Mouse (Mus musculus): Measurements from ENCODE around the gene 2210016L21Rik. TPM values are rescaled to one million over a fixed set of nuclear protein-coding genes. Genes with fewer than 3 reads are reported as not detected.

2210016L21Rik gene
- polyA plus RNA-seq, 1 experiment from 2014 or later: 48.6 TPM

Other genes with a start within 250 kb of the 2210016L21Rik start
- 18.8 and 22.0 TPM in 2 replicates for gene Tchp, start 234.4 kb upstream of the 2210016L21Rik start, polyA plus RNA-seq (2016; fragmentation: Nextera tagmentation; extraction: Ambion mirVana)
- gene Ankrd13a, start 167.5 kb upstream of the 2210016L21Rik start, polyA plus RNA-seq (2016; fragmentation: Nextera tagmentation; extraction: Ambion mirVana): 43.1 and 44.0 TPM in 2 replicates
- 36.1 and 44.8 TPM in 2 replicates for gene Git2, start 166.6 kb upstream of the 2210016L21Rik start, polyA plus RNA-seq (2016; fragmentation: Nextera tagmentation; extraction: Ambion mirVana)
- 92.0 and 92.4 TPM in 2 replicates for gene 1500011B03Rik, start 118.7 kb upstream of the 2210016L21Rik start, polyA plus RNA-seq (2016; fragmentation: Nextera tagmentation; extraction: Ambion mirVana)
- gene 4930519G04Rik, start 88.5 kb upstream of the 2210016L21Rik start, polyA plus RNA-seq (2016; fragmentation: Nextera tagmentation; extraction: Ambion mirVana): not detected in 2 replicates
- not detected in 2 replicates for gene Gm9936, start 83.5 kb upstream of the 2210016L21Rik start, polyA plus RNA-seq (2016; fragmentation: Nextera tagmentation; extraction: Ambion mirVana)
- 1.5 and 2.0 TPM in 2 replicates for gene Oasl2, start 45.2 kb upstream of the 2210016L21Rik start, polyA plus RNA-seq (2016; fragmentation: Nextera tagmentation; extraction: Ambion mirVana)
- 0.09 and 0.24 TPM in 2 replicates for gene Oasl1, start 18.9 kb upstream of the 2210016L21Rik start, polyA plus RNA-seq (2016; fragmentation: Nextera tagmentation; extraction: Ambion mirVana)
- gene Hnf1a, start 28.9 kb downstream of the 2210016L21Rik start, polyA plus RNA-seq (2016; fragmentation: Nextera tagmentation; extraction: Ambion mirVana): 0.09 and 0.11 TPM in 2 replicates
- gene Sppl3, start 69.0 kb downstream of the 2210016L21Rik start, polyA plus RNA-seq (2016; fragmentation: Nextera tagmentation; extraction: Ambion mirVana): 15.2 and 15.3 TPM in 2 replicates
- 24.9 and 26.2 TPM in 2 replicates for gene Gm10401, start 156.1 kb downstream of the 2210016L21Rik start, polyA plus RNA-seq (2016; fragmentation: Nextera tagmentation; extraction: Ambion mirVana)
- 91.6 and 91.9 TPM in 2 replicates for gene Acads, start 177.2 kb downstream of the 2210016L21Rik start, polyA plus RNA-seq (2016; fragmentation: Nextera tagmentation; extraction: Ambion mirVana)
- 77.0 and 78.3 TPM in 2 replicates for gene Unc119b, start 192.8 kb downstream of the 2210016L21Rik start, polyA plus RNA-seq (2016; fragmentation: Nextera tagmentation; extraction: Ambion mirVana)
- gene Mlec, start 216.0 kb downstream of the 2210016L21Rik start, polyA plus RNA-seq (2016; fragmentation: Nextera tagmentation; extraction: Ambion mirVana): 92.0 and 94.3 TPM in 2 replicates